Mouse (Mus musculus): ENCODE results near the gene Pdcd4.

Pdcd4 gene

DNA sequence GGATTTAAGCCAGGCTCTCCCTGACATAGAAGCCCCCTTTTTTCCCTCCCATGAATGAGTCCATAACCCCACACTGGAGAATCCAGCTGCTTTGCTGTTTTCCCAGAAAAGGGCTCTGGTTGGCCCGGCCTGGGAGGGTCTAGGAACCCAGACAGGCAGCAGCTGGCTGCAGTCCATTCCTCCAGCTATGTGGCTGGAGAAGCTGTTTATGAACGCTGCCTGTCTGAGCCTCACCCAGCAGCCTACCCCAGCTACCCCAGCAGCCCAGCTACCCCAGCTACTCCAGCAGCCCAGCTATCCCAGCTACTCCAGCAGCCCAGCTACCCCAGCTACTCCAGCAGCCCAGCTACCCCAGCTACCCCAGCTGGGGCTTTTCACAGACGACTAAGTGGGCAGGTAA lies at the start of gene Pdcd4:
TSS of gene Pdcd4 (plus strand) at position 171 of the 400 bp plus-strand sequence.
- peak; percentile 51 for DNase-seq (ENCODE audit: low read depth)

DNA sequence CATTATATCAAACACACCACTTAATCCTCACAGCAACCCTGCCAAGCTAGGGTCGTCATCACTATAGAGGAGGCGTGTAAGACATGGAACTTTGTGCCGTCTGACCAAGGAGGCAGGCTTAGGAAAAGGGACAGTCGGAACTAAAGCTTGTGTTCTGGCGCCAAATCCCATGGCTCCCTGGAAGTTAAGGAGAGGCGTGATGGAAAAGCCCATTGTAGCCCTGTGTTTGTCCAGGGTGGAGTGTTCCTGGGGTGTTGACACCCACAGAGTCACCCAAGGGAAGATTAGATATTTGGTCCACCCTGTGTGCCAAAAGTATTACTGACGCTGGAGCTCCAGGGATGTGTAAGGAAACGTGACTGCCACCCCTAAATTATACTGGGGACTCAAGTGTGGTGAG lies 48.1 kb upstream of the Pdcd4 start:
- no peak for DNase-seq (ENCODE audit: low read depth)

DNA sequence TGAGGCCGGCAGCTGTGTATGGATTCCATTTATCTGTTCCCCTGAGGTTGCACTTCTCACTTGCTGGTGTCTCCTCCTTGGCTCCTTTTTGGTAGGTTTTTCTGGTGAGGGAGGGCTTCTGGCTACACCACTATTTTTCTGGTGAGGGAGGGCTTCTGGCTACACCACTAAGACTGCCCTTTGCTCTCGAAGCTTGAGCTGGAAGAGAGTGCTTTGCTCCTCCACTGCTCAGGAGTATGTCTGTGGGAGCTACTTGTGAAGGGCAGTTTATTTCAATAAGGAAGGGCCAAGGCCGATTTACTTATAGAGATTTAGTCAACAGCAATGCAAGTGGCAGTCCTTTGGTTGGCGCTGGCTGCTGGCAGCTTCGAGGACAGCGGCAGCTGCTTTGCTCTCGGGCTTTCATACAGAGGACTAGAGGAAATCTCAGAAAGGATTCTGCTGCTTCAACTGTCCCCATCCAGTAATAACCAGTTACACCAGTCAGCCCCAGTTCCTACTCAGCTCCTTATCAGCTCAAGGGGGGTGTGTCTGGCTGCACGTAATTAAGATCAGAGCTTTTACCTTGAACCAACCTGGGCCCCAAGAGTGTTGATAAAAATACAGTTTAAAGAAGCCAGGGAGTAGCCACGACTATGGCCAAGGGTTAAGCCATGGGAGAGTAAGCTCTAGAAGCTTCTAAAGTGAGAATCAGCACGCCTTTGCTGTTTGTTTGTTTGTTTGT lies 43.6 kb upstream of the Pdcd4 start:
- no peak for DNase-seq (ENCODE audit: low read depth)

DNA sequence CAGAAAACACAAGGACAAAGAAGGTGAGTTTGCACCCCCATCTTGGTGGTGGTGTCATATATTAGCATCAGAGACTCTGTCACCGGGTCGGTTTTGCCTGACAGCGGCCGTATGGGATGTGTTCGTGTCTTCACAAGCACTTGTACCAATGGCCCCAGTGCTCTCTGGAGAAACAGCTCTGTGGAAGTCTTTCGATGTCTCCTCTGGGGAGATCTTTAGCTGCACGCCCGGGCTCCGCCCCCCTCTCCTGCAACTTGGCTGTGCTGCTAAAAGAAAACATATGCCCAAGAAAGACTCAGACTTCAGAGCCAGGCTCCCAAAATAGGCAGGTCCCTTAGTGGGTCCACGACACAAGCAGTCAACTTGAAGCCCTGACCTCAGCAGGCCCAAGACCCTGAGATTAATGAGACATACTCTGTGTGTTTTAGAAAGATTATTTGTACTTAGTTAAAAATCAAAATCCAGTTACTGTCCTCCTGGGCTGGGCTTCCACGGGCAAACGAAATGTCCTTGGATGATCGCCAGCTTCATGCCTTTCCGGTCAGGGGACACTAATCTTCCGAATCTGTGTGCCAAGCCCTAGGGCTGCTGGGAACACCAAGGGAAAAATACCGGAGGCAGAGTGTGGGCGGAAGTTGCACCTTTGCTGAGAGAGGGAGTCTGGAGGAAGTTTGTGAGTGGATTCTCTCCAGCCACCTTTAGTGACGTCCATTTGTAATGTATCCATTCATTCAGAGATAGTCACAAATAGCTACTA lies 41.7 kb upstream of the Pdcd4 start:
- no peak for DNase-seq (ENCODE audit: low read depth)

DNA sequence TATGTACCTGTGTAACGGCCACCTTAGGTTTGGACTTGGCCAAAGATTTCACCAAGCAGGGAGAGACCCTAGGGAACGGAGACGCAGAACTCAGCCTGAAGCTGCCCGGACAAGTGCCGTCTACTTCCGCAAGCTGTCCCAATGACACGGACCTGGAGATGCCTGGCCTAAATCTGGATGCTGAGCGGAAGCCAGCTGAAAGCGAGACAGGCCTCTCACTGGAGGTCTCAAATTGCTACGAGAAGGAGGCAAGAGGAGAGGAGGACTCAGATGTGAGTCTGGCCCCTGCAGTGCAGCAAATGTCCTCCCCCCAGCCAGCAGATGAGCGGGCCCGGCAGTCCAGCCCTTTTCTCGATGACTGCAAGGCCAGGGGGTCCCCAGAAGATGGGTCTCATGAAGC lies 40.7 kb upstream of the Pdcd4 start:
- DNase-seq (ENCODE audit: low read depth) = no peak

DNA sequence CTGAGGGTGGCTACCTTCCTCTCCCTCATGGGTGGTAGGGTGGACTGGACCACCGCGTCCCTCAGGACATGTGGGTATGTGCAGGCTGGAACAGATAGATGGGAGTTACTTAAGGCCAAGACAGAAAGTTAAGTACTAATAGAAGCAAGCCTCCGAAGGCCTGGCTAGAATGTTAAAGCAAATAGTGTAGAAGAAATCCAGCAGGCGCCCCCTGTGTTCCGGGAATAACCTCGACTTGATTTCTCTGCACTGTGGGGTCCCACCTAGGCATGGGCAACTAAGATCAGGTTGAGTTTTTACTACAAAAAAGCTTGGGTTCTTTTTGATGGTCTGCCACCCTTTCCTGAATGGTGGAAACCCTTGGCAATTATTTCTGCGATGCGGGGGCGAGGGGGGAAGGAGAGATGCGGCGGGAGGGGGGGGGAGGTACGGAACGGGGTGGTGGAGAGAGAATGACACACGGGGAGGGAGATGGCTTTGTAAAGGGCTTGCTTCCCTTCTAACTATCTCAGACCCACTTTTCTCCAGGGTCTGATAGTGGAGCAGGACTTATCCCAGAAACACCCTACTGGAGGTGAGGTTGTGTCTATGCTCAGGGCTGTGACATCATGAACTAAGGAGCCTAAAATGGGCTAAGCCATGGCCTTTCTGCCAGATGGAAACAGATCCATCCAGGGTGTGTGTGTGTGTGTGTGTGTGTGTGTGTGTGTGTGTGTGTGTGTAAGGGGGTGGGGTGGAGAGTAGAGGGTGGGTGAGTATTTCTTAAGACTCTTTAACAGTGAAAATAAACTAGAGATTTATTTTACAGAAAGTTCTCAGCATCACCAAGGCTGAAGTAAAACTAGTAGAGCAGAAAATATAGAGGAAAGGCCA lies 40.0 kb upstream of the Pdcd4 start:
- no peak for DNase-seq (ENCODE audit: low read depth)

DNA sequence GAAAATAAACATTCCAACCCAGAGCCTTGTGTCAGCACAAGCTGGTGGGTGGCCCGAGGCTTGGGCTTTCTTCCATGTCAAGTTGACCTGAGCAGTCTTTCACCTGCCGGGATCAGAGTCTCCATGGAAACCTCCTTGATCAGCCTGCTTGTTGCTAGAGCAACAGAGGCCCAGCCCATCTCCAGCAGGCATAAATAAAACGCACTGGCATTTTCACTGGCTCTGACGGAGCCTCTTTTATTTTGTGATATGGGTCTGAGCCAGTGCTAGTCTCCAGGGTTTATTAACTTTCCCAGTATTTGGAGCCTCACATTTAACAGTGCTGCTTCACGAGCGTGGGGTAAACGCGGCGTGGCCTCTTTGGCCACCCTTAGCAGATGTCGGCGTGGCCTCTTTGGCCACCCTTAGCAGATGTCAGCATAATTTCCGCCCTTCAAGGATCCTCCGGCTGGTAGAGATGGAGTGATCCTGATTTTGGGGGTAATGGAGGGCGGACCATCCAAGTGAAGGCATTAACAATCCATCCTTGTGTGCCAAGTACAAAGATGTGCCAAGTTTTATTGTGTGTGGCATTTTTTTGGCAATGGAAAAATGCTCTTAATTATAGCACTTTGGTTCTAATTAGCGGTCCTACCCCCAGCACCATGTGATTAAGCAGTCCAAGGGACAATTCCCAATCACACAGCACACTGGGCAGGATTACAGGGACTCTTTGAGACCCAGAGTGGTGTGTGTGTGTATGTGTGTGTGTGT lies 39.2 kb upstream of the Pdcd4 start:
- no peak for DNase-seq (ENCODE audit: low read depth)

DNA sequence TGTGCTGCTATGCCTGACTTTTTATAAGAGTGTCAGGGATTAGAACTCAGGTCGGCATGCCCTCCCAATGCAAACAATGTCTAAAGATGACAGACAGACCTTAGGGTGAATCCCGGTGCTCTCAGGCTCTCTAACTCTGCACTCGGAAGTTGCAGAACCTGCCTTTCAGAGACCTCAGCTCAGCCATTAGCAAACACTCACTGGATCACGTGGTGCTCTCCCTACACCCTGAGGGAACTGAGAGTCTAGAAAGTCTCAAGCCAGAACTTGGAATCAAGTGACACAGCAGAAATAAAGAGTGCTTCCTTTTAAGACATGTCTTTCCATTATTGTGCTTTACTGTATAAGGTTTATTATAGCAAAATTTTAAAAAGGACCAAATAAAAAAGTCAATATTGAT lies 37.1 kb upstream of the Pdcd4 start:
- DNase-seq (ENCODE audit: low read depth) = no peak

DNA sequence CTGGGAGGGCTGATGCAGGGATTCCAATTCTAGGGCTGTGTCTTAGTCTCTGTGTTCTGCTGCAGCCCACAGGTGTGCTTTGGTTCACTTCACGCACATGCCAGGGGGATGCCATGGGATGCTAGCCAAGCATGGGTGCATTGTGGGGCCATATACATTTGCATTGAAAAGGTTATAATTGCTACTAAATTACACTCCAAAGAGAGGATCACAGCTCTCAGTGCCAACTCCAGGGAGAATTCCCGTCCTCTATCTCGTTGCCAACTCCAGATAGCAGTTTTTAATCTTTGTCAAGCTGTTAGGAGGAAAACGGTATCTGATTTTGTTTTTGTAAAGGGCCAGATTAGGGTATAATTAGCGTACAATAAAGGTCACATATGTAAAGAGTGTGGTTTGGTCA lies 36.2 kb upstream of the Pdcd4 start:
- no peak for DNase-seq (ENCODE audit: low read depth)

DNA sequence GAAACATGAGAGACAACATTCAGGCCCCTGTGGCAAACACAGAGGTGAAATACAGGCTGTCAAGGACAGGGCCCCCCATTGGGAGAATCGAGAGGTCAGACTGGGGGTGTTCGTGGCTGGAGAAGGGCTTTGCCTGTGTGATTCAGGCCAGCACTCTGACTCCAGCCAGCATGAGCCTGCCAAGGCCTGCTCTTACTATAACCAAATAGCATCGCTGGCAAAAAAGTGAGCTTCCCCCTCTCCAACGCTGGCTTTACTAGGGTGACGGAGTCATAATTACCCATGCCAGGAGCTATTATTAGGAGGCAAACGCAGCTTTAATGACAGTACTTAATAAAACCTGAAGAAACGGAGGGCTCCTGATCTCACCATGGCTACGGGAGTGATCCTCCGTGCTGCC lies 35.2 kb upstream of the Pdcd4 start:
- DNase-seq (ENCODE audit: low read depth) = no peak

DNA sequence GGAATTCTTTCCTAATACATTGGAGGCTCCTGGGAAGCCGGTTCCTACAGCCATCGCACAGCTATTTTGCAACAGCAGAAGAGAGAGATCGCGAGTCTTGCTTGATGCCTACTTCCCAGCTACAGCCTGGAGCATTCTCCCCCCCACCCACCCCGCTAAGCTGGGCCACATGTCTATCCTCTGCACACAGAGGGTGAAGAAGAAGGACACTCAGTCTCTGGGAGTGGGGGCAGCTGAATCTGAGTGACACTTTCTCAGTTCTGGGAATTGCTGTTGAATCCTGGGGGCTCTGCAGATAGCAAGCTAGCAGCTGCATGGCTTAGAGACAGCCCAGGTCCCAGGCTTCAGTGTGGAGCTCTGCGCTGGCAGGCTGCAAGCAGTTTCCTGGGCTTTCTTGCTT lies 34.1 kb upstream of the Pdcd4 start:
- no peak for DNase-seq (ENCODE audit: low read depth)

DNA sequence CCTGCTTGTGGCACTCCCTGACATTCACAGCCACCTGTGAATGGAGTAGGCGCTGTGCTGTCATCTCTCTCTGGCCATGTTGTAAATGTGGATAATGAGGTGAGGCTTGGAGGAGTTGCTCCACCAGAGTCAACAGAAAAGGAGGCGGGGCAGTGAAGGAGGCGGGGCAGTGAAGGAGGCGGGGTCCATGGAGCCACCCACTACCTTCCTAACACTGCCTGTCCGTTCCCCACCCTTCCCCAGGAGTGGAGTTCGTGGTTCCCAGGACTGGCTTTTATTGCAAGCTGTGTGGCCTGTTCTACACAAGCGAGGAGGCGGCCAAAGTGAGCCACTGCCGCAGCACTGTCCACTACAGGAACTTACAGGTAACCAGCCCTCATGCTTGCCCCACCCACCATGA lies 32.9 kb upstream of the Pdcd4 start:
- DNase-seq (ENCODE audit: low read depth) = no peak

DNA sequence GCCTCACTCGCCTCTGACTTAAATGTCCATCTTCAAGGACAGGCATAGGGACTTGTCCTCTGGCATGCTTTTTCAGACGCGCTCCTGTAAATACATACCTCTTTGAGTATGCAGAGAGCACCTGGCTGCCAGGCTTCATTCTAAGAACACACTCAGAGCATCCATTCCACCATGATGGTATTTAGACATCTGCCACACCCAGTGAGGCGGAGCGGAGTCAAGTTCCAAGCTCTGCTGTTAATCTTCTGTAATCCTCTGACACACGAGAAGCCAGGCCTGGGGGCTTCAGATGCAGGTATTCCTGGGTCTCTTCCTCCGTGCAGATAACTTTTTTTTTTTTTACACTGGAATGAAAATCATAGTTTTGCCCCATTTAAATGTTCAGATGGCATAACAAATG lies 32.4 kb upstream of the Pdcd4 start:
- no peak for DNase-seq (ENCODE audit: low read depth)

DNA sequence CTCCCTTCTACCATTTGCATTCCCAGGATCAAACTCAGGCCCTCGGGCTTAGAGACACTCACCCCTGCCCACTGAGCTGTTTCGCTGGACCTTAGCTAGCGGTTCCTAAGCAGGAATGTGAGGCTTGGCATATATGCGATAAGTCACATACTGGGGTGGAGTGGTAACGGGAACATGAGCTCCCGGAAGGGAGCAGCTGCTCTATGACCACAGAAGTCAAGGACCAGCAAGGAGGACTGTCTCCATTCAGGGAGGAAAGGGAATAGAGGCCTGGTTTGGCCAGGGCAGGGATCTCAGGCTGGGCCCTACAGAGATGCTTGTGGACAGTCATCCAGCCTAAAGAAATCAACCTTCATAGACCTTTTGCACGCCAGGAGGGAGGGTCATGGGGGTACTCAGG lies 30.7 kb upstream of the Pdcd4 start:
- no peak for DNase-seq (ENCODE audit: low read depth)

DNA sequence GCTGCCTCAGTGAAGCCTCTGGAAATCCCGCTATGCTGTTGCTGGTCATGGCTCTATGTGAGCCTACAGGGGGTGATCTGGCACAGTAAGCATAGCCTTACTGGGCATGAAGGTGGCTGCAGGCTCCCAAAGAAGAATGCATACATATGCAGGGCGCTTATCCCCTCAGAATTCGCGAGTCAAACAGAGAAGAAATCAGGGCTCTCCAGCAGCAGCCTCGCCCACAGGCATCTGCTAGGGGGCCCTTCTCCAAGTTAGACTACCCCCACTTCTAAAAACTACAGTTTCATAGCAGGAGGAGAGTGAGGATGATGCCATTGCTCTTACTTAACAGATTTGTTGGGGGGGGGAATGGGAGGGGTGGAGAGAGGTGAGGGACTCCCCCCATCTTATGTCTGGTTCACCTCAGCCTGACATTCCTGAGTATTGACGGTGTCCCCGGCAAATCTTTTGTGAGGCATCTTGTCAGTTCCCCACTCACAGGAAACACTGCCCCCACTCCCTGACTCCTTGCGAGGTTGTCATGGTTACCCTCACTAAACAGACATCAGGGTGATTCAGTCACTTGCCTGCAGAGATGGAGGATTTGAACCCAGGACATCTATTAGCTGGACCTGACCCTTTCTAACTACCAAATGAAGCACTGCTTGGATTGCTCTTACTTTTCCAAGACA lies 29.3 kb upstream of the Pdcd4 start:
- DNase-seq (ENCODE audit: low read depth) = no peak

DNA sequence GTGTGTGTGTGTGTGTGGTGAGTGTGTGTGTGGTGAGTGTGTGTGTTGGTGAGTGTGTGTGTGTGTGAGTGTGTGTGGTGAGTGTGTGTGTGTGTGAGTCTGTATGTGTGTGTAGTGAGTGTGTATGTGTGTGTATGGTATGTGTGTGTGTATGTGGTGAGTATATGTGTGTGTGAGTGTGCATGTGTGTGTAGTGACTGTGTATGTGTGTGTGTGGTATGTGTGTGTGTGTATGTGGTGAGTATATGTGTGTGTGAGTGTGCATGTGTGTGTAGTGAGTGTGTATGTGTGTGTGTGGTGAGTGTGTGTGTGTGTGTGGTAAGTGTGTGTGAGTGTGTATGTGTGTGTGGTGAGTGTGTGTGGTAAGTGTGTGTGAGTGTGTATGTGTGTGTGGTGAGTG lies 24.8 kb upstream of the Pdcd4 start:
- no peak for DNase-seq (ENCODE audit: low read depth)

DNA sequence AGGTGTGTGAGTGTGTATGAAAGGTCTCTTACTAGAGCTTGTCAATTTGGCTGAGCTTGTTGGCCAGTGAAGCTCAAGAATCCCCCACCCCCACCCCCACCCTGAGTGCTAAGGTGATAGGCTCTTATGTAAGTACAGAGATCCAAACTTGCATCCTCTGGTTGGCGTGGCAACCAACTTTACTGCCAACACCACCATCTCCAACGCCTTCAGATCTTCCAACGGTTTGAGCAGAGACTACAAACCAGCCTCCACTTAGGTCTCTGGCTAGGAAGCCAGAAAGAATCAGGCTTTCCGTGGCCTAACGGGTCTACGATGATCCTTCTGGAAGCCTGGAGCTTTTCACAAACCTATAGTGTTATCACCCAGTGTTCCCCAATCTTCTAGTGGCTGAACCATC lies 23.9 kb upstream of the Pdcd4 start:
- no peak for DNase-seq (ENCODE audit: low read depth)

DNA sequence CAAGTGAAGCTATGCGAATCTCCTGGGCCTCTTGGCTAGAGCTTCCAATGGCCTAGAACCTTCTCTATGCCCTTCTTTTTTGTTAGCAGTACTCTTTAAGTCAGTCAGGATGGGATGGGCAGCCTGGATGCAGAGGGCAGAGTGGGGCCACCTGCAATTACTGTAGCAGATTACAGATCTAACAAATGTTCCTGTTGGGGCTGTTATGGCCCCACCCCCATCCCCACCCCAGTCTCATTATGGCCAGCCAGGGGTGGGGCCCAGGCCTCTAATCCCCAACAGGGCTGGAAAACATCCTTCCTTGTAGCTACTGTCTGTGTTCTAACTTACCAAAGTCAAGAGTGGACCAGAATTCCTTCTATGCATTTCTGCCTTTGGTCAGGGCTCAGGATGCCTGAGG lies 23.2 kb upstream of the Pdcd4 start:
- DNase-seq (ENCODE audit: low read depth) = no peak

DNA sequence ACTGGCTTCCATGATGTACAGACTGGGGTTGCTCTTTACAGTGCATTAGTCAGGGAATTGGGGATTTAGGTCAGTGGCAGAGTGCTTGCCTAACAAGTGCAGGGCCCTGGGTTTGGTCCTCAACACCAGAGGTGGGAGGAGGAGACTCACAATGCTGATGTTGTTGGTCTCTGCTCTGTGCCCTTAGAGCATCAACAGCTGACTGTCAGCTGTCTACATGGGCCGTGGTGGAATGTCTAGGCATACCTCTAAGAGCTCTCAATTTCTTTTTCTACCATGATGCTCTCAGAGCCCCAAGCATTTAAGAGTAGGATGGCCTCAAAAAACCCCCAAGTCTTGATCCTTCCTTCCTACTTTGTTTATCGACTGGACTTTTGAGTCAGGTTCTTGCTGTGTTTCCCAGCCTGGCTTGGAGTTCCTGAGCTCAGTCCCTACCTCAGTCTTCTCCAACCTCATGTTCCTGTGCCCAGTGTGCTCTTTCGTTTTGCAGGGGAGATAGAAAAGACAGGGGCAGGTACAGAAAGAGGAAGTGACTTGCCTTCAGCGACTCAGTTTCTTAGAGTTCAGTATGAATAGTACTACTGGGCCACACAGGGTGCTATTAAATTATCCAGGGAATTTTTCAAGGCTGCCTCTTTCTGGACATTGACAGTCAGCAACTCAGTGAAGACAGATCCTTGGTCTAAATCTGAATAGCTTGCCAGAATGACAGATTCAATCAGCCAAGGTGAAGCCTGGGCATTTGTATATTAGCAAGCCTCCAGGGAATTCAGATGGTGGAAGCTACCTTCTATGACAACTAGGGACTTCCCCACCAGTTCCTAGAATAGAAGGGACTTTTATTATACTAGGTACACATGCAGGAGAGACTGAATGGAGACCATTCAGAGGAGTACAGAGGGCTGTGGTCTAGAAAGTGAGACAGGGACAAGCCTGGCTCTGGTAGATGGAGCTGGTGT lies 22.3 kb upstream of the Pdcd4 start:
- DNase-seq (ENCODE audit: low read depth) = peak; percentile 47

DNA sequence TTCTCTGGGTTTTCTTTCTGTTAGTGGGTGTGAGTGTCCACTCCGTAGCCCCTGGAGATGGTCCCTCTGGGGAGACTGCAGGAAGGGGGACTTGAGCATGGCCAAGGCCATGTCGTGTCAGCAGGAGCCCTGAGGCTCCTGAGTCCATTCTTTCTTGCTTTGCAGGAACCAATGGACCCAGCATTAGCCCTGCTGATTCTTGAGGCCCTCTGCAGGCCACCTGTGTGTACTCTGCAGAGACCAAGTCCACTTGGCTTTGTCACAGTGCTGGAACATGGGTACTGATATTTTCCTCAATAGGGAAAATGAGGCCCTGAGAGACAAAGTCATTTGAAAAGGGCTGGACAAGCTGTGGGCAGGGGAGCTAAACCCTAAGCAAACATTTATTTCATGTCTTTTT lies 21.5 kb upstream of the Pdcd4 start:
- no peak for DNase-seq (ENCODE audit: low read depth)

Data from naive thymus-derived CD4-positive, alpha-beta T cell, adult 2 months (primary cell).